Mouse (Mus musculus) stomach, embryonic 14.5 days (tissue): ENCODE results near the gene Cd276. TPM values are rescaled to one million over a fixed set of nuclear protein-coding genes. Genes with fewer than 3 reads are reported as not detected.
"Not testable (repeated sequence)": the region's sequence is repeated elsewhere in the genome, so short reads cannot be mapped to it uniquely, and the experiment has no call there.

Experiments used
- ATAC-seq: fragments of 200-750 bp; cut with Nextera tagmentation; 2 replicates; pipeline ENCODE4 v1.8.0; 2017; ENCODE audit warnings: low read depth, moderate TSS enrichment; ENCODE audit not compliant: insufficient number of reproducible peaks, insufficient read depth, low FRiP score
- H3K27ac ChIP-seq: fragments of 300-500 bp; sonication (generic); 2 replicates; pipeline ENCODE4 v1.5.1; 2014; ENCODE audit warnings: mild to moderate bottlenecking, low read length, moderate library complexity, mixed read lengths
- H3K27me3 ChIP-seq: fragments of 300-500 bp; sonication (generic); 2 replicates; pipeline ENCODE4 v1.6.1; 2014; ENCODE audit warnings: low read length, control low read depth, mixed read lengths; ENCODE audit not compliant: control insufficient read depth, insufficient read depth
- H3K36me3 ChIP-seq: fragments of 300-500 bp; sonication (generic); 2 replicates; pipeline ENCODE4 v1.6.1; 2014; ENCODE audit warnings: mild to moderate bottlenecking, control low read depth, low read length, moderate library complexity, mixed read lengths; ENCODE audit not compliant: control insufficient read depth, insufficient read depth
- H3K4me1 ChIP-seq: fragments of 300-500 bp; sonication (generic); 2 replicates; pipeline ENCODE4 v1.6.1; 2014; ENCODE audit warnings: low read length, control low read depth, mixed read lengths; ENCODE audit not compliant: control insufficient read depth, insufficient read depth
- H3K4me2 ChIP-seq: fragments of 300-500 bp; sonication (generic); replicated peaks from 2 replicates; pipeline ENCODE4 v1.6.1; 2014; ENCODE audit warnings: low read depth, low read length, control low read depth
- H3K4me3 ChIP-seq: fragments of 300-500 bp; sonication (generic); 2 replicates; pipeline ENCODE4 v1.5.1; 2014; ENCODE audit warnings: low read depth, low read length, control low read depth
- H3K9ac ChIP-seq: fragments of 300-500 bp; sonication (generic); replicated peaks from 2 replicates; pipeline ENCODE4 v1.6.1; 2014; ENCODE audit warnings: low read depth, mild to moderate bottlenecking, control low read depth, low read length, moderate library complexity, mixed read lengths
- H3K9me3 ChIP-seq: fragments of 300-500 bp; sonication (generic); 2 replicates; pipeline ENCODE4 v1.6.1; 2016; ENCODE audit warnings: low read depth, low read length, control low read depth; ENCODE audit not compliant: control insufficient read depth
- WGBS: fragments of 180-500 bp; shearing (Covaris S2); extraction: QIAGEN DNeasy Blood & Tissue Kit; methylation state at CpG from one replicate; pipeline ENCODE4 v1.1.7; 2014; 5-methylcytosine and 5-hydroxymethylcytosine counted together
- polyA plus RNA-seq: library from polyadenylated mRNA; unstranded; fragments of >200 nt; fragmentation: Nextera tagmentation; extraction: Ambion mirVana; gene quantifications from 2 replicates; pipeline ENCODE4 v1.2.1, GENCODE M21; 2014

Gene Cd276
- polyA plus RNA-seq, 1 experiment from 2014 or later: 45.7 TPM

DNA sequence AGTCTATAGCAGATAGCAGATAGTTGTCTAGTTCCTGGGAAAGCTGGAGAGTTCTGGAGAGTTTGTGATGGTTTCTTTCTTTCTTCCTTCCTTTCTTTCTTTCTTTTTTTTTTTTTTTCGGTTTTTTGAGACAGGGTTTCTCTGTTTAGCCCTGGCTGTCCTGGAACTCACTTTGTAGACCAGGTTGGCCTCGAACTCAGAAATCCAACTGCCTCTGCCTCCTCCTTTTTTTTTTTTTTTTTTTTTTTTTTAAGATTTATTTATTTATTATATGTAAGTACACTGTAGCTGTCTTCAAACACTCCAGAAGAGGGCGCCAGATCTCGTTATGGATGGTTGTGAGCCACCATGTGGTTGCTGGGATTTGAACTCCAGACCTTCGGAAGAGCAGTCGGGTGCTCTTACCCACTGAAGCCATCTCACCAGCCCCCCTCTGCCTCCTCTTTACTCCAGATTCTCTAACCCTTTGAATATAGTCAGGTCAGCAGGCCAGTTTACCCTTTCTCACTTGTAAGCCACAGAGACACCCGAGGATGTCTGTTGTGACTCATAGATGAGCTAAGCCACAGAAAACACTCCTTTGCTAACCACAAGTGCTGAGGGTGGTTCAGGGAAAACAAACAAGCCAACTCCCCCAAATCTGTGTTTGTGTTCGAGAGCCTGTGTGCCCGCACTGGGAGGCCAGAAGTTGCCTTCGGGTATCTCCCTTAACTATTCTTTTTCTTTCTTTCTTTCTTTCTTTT is 25.4 kb upstream of the Cd276 start:
- ATAC-seq, H3K9ac ChIP-seq, H3K27me3 ChIP-seq, H3K36me3 ChIP-seq, H3K9me3 ChIP-seq, H3K4me2 ChIP-seq, H3K4me1 ChIP-seq, H3K4me3 ChIP-seq: not testable (repeated sequence)
- peak overlapping the region; percentile 75; the same call in 1 of the 2 replicates for H3K27ac ChIP-seq
- WGBS: 73% methylated on average over 10 of the region's 10 CpGs

DNA sequence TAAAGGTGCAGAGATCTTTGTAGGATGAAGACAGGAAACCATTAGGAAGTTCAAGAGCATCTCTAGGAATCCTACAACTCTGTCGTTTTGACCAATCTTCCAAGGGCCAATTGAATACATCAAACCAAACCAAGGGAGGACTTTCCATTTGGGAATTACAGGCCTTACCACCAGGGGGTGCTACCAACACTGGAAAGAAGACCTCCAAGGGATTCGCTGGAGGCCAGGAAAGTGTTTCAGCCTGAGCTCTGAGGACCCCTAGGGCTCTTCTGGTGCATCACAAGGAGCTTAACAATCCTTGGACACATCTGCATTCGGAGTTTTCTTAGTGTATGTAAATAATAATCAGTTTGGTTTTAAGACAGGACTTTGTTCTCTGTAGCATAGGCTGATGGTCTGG is 23.4 kb upstream of the Cd276 start:
- Histone ChIP-seq H3K4me1 (0 out of 2 replicates have a peak, but pooled peaks cover 6% of the 10 kb centered on the region), H3K4me2 (no peak overlapping the region), H3K9ac (no peak overlapping the region), H3K4me3 (no peak overlapping the region), H3K27me3 (no peaks in the 10 kb centered on the region), H3K9me3 (no peaks in the 10 kb centered on the region), H3K36me3 (no peaks in the 10 kb centered on the region), H3K27ac (no peak overlapping the region)
- WGBS: 14% methylated on average over 3 of the region's 3 CpGs
- no peak for ATAC-seq

DNA sequence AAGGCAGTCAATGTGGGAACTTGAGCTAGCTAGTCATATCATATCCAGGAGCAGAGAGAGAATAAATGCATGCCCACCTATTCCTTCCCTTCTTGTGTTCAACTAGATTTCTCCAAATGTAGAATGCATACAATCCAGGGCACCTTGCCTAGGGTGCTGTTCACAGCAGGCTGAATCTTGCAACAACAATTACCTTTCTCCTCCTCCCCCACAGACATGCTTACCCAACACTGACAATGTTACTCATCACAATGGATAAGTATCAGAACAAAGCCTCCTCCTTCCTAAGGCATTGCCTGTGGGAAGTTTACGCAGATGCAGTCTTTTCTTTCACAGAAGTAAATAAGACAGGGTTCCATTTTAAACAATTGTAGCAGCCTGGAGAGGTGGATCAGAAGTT is 15.8 kb upstream of the Cd276 start:
- H3K36me3 ChIP-seq: no peaks in the 10 kb centered on the region
- 83% methylated on average over 1 of the region's 1 CpGs for WGBS
- H3K4me2 ChIP-seq: no peak overlapping the region
- H3K27ac ChIP-seq: no peak overlapping the region
- H3K9ac ChIP-seq: no peak overlapping the region
- ATAC-seq: no peak
- H3K4me3 ChIP-seq: no peak overlapping the region
- H3K27me3 ChIP-seq: no peaks in the 10 kb centered on the region
- H3K4me1 ChIP-seq: no peaks in the 10 kb centered on the region
- no peaks in the 10 kb centered on the region for H3K9me3 ChIP-seq

DNA sequence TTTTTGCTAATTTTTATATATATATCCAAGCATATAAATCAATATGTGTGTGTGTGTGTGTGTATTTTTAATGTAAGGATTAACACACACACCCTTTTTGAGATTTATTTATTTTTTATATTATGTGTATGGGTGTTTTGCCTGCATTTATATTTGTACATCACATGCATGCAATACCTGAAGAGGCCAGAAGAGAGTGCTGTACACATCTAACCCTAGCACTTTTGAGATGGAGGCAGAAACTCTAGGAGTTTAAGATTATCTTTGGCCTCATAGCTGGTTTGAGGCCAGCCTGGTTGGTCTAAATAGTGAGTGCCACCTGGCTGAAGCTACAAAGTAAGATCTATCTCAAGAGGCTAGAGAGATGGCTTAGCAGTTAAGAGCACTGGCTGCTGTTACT is 12.4 kb upstream of the Cd276 start:
- Histone ChIP-seq H3K36me3 (no peaks in the 10 kb centered on the region), H3K9ac (no peak overlapping the region), H3K27me3 (no peaks in the 10 kb centered on the region), H3K4me2 (no peak overlapping the region), H3K4me3 (no peak overlapping the region), H3K27ac (no peak overlapping the region), H3K9me3 (no peaks in the 10 kb centered on the region), H3K4me1 (no peaks in the 10 kb centered on the region)
- ATAC-seq: no peak

DNA sequence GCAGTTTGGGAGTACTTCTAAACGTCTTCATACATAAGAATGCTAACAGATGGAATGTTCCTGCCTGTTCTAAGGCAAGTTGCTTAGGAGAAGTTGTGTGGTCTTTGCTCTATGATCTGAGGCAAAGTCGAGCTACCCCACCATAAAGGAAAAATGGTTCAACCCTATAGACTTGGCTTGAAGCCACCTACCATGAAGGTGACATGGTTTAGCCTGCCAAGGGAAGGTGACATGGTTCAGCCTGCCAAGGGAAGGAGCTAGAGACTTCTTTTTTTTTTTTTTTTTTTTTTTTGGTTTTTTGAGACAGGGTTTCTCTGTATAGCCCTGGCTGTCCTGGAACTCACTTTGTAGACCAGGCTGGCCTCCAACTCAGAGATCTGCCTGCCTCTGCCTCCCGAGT is 10.7 kb upstream of the Cd276 start:
- ATAC-seq, H3K4me1 ChIP-seq, H3K4me3 ChIP-seq, H3K27me3 ChIP-seq, H3K9ac ChIP-seq, H3K4me2 ChIP-seq, H3K27ac ChIP-seq, H3K9me3 ChIP-seq, H3K36me3 ChIP-seq: not testable (repeated sequence)
- WGBS: 81% methylated on average over 3 of the region's 3 CpGs

DNA sequence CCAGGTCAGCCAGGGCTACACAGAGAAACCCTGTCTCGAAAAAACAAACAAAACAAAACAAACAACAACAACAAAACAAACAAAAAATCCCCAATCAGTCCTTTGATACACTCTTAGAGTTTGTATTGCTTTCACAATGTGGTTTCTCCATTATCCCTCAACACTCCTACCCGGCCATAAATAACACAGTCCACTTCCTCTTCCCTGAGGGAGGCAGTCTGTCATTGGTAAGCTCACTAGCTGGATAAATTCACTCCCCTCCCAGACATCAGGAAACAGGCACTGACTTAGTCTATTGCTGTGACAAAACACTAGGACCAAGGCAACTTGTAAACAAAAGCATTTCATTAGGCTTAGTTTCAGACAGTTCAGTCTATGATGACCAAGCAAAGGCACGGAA is 5.0 kb upstream of the Cd276 start:
- Histone ChIP-seq H3K27me3 (no peaks in the 10 kb centered on the region), H3K9me3 (no peaks in the 10 kb centered on the region), H3K4me3 (no peak overlapping the region), H3K4me2 (no peak overlapping the region), H3K27ac (no peak overlapping the region), H3K9ac (no peak overlapping the region), H3K36me3 (no peaks in the 10 kb centered on the region), H3K4me1 (peaks cover 11% of the 10 kb centered on the region)
- ATAC-seq: no peak
- 60% methylated on average over 3 of the region's 3 CpGs for WGBS

DNA sequence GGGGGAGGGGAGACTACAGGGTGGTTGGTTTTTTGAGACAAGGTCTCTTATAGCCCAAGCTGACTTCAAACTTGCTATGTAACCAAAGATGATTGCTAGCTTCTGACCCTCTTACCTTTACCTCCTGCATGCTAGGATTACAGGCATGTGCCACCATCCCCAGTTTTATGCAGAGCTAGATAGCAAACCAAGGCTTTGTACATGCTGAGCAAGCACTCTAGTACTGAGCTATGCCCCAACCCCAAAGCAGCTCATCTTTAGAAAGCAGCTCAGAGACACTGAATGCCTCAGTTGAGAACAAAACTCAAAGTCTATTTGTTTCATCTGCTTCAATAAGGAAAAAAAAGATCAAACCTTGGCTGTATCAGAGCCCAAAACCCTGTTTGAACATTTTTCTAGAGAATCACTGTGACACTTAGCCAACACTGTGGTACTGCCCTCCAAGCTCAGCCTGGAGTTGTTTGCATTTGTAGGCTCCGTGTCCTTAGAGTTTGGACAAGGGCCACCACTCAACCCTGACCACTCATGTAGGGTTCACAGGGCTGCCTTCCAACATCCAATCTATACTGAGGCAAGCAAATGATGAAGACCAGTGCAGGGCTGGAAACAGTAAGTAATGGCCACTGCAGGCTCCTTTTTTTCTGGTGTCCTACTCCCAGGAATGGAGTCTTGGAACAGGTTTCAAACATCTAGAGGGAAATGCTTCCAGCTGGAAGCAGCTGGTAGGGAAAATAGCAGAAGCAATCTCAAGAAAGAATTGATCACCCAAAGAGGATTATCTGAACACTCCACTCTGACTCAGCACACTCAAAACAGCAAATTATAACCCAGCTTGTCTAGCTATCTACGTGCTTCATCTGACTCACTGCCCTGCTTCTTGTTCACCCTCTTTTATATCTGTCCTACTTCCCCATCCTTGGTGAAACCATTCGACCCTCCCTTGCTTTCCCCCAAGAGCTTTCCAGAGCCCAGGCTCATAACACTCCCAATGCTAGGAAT is 2.5 kb upstream of the Cd276 start:
- Histone ChIP-seq H3K36me3 (no peaks in the 10 kb centered on the region), H3K27ac (no peak overlapping the region), H3K27me3 (no peaks in the 10 kb centered on the region), H3K4me3 (no peak overlapping the region), H3K4me2 (no peak overlapping the region), H3K9me3 (no peaks in the 10 kb centered on the region), H3K9ac (no peak overlapping the region), H3K4me1 (peaks cover 21% of the 10 kb centered on the region)
- 49% methylated on average over 3 of the region's 3 CpGs for WGBS
- ATAC-seq: no peak

DNA sequence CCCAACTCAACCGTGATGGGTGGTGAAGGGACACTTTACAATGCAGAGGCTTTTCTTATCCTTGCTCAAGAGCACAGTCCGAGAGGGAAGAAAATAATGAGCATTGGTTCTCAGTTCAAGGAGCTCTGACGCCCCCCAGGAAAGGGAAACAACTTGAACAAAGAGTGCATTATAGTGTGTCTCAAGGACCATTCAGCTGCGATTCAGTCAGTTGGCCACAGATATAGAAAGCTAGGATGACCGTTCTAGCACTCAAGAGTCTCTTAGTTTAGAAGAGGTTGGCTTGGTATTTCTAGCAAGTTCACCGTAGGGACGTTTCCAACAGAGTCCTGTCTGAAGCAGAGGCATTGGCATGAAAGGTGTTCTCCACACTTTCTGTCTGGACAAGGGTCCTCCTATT is 1.4 kb upstream of the Cd276 start:
- H3K27ac ChIP-seq: no peak overlapping the region
- no peaks in the 10 kb centered on the region for H3K27me3 ChIP-seq
- peaks cover 25% of the 10 kb centered on the region for H3K4me1 ChIP-seq
- H3K9ac ChIP-seq: no peak overlapping the region
- ATAC-seq: no peak
- no peaks in the 10 kb centered on the region for H3K36me3 ChIP-seq
- no peak overlapping the region for H3K4me2 ChIP-seq
- no peaks in the 10 kb centered on the region for H3K9me3 ChIP-seq
- no peak overlapping the region for H3K4me3 ChIP-seq
- WGBS: 65% methylated on average over 7 of the region's 7 CpGs
